Mouse (Mus musculus) bone marrow macrophage, adult 2 months (primary cell): ENCODE data around the gene Gm28230.

ENCODE experiments used
- CTCF ChIP-seq: IDR thresholded peaks from 2 replicates; pipeline ENCODE4 v1.5.1; 2012; ENCODE audit warnings: low read depth, mild to moderate bottlenecking, low read length, moderate library complexity
- POLR2A ChIP-seq: IDR thresholded peaks from 2 replicates; pipeline ENCODE4 v1.6.1; 2012; ENCODE audit warnings: mild to moderate bottlenecking, low read depth, low read length, borderline replicate concordance

- TF ChIP-seq CTCF (no peak), POLR2A (no peak)
Observed at GRCm38 (mm10) chr2:74695383-74695782, 31.1 kb upstream of the Gm28230 start.
